Mouse (Mus musculus) hindbrain, postnatal 0 days (tissue): ENCODE results near the gene Chrna1. TPM values are rescaled to one million over a fixed set of nuclear protein-coding genes. Genes with fewer than 3 reads are reported as not detected.
A peak's percentile ranks its signal among the peaks of the same experiment; 100 is the strongest.

Source experiments
- ATAC-seq: fragments of 200-750 bp; cut with Nextera tagmentation; 2 replicates; pipeline ENCODE4 v1.8.0; 2017; ENCODE audit warnings: mild to moderate bottlenecking, moderate TSS enrichment, moderate library complexity
- DNase-seq: peaks from one replicate; pipeline ENCODE4 v3.0.0-alpha.2; 2015; ENCODE audit warnings: low spot score
- H3K27ac ChIP-seq: fragments of 300-500 bp; sonication (generic); 2 replicates; pipeline ENCODE4 v1.5.1; 2014; ENCODE audit warnings: mild to moderate bottlenecking
- H3K27me3 ChIP-seq: fragments of 300-500 bp; sonication (generic); 2 replicates; pipeline ENCODE4 v1.6.1; 2014; ENCODE audit warnings: low read length, mixed read lengths; ENCODE audit not compliant: insufficient read depth
- H3K36me3 ChIP-seq: fragments of 300-500 bp; sonication (generic); 2 replicates; pipeline ENCODE4 v1.6.1; 2014; ENCODE audit warnings: low read length, mixed read lengths; ENCODE audit not compliant: insufficient read depth
- H3K4me1 ChIP-seq: fragments of 300-500 bp; sonication (generic); 2 replicates; pipeline ENCODE4 v1.6.1; 2014; ENCODE audit warnings: antibody characterized with exemption, low read length, mixed read lengths; ENCODE audit not compliant: insufficient read depth
- H3K4me2 ChIP-seq: fragments of 300-500 bp; sonication (generic); 2 replicates; pipeline ENCODE4 v1.6.1; 2014; ENCODE audit warnings: low read depth, mild to moderate bottlenecking, low read length, moderate library complexity, mixed read lengths
- H3K4me3 ChIP-seq: fragments of 300-500 bp; sonication (generic); 2 replicates; pipeline ENCODE4 v1.5.1; 2014; ENCODE audit warnings: low read length
- H3K9ac ChIP-seq: fragments of 300-500 bp; sonication (generic); replicated peaks from 2 replicates; pipeline ENCODE4 v1.6.1; 2014; ENCODE audit warnings: mild to moderate bottlenecking, low read length, moderate library complexity, mixed read lengths
- H3K9me3 ChIP-seq: fragments of 300-500 bp; sonication (generic); 2 replicates; pipeline ENCODE4 v1.6.1; 2016; ENCODE audit warnings: low read length, mixed read lengths
- CTCF ChIP-seq: IDR thresholded peaks from 2 replicates; pipeline ENCODE4 v1.5.1; 2016; ENCODE audit warnings: antibody characterized with exemption, control low read depth, low read depth
- WGBS: fragments of 180-500 bp; shearing (Covaris S2); extraction: QIAGEN DNeasy Blood & Tissue Kit; methylation state at CpG from one replicate; pipeline ENCODE4 v1.1.7; 2014; 5-methylcytosine and 5-hydroxymethylcytosine counted together
- polyA plus RNA-seq: library from polyadenylated mRNA; unstranded; fragments of >200 nt; fragmentation: Nextera tagmentation; extraction: Ambion mirVana; gene quantifications from 2 replicates; pipeline ENCODE4 v1.2.1, GENCODE M21; 2015
- total RNA-seq: library from RNA; depleted of rRNA; stranded (reverse); fragments of >200 nt; gene quantifications from 2 replicates; pipeline ENCODE4 v1.2.3, GENCODE M21; 2014

Chrna1 gene
- total and polyA plus RNA-seq, 2 experiments from 2014 or later = 0.15 TPM; not detected in 1

GRCm38 (mm10) chr2:73592231-73593100, 12.3 kb upstream of the Chrna1 start:
- Histone ChIP-seq H3K27me3 (no peaks in the 10 kb centered on the region), H3K9me3 (no peaks in the 10 kb centered on the region), H3K36me3 (no peaks in the 10 kb centered on the region), H3K4me2 (no peak overlapping the region), H3K4me3 (no peak overlapping the region), H3K4me1 (0 out of 2 replicates have a peak, but pooled peaks cover 8% of the 10 kb centered on the region), H3K27ac (no peak overlapping the region), H3K9ac (no peak overlapping the region)
- no peak for ATAC-seq
- TF ChIP-seq CTCF = no peak
- DNase-seq = no peak
- 78% methylated on average over 14 of the region's 14 CpGs for WGBS

- Histone ChIP-seq H3K27ac (no peak overlapping the region), H3K9ac (no peak overlapping the region), H3K9me3 (no peaks in the 10 kb centered on the region), H3K4me1 (0 out of 2 replicates have a peak, but pooled peaks cover 8% of the 10 kb centered on the region), H3K27me3 (no peaks in the 10 kb centered on the region), H3K36me3 (no peaks in the 10 kb centered on the region), H3K4me2 (no peak overlapping the region), H3K4me3 (no peak overlapping the region)
- ATAC-seq (no peak), DNase-seq (no peak)
- WGBS = 55% methylated on average over 6 of the region's 6 CpGs
- TF ChIP-seq CTCF = no peak
Measured at GRCm38 (mm10) chr2:73591246-73591645, 11.1 kb upstream of the Chrna1 start.

DNA sequence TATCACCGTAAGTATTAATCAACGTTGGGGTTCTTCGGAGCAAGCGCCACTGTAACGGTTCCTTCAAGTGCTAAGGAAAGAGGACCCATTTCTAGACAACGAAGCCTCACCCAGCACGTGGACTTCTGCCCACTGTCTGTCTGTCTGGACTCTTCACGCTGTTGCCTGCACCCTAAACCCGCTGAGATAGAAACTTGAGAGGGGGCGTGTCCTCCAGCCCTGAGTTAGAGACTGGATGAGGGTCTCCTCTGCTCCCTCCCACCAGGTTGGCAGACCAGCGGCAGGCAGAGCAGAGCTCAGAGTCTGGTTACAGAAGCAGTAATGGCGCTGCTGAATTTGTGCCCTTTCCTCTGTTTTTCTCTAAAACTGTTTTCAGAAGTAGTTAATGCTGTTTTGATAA, 10.0 kb upstream of the Chrna1 start:
- H3K4me1 ChIP-seq = peaks cover 8% of the 10 kb centered on the region; the same call in 1 of the 2 replicates
- H3K27me3 ChIP-seq = no peaks in the 10 kb centered on the region
- TF ChIP-seq CTCF = no peak
- no peak overlapping the region for H3K27ac ChIP-seq
- H3K9ac ChIP-seq = no peak overlapping the region
- DNase-seq = peak; percentile 53
- H3K9me3 ChIP-seq = no peaks in the 10 kb centered on the region
- H3K4me3 ChIP-seq = peak overlapping the region; percentile 14
- 15% methylated on average over 12 of the region's 12 CpGs for WGBS
- H3K4me2 ChIP-seq = peak overlapping the region; percentile 52
- no peaks in the 10 kb centered on the region for H3K36me3 ChIP-seq
- ATAC-seq = no peak

- DNase-seq (no peak), ATAC-seq (no peak)
- Histone ChIP-seq H3K36me3 (no peaks in the 10 kb centered on the region), H3K4me3 (no peak overlapping the region), H3K9me3 (no peaks in the 10 kb centered on the region), H3K27ac (no peak overlapping the region), H3K27me3 (no peaks in the 10 kb centered on the region), H3K4me2 (no peak overlapping the region), H3K9ac (no peak overlapping the region), H3K4me1 (peaks cover 8% of the 10 kb centered on the region; the same call in 1 of the 2 replicates)
- no peak for TF ChIP-seq CTCF
- WGBS = 48% methylated on average over 2 of the region's 2 CpGs
Measured at GRCm38 (mm10) chr2:73588951-73589350, 8.8 kb upstream of the Chrna1 start.

GRCm38 (mm10) chr2:73587109-73587506, 7.0 kb upstream of the Chrna1 start:
- Histone ChIP-seq H3K27me3 (no peaks in the 10 kb centered on the region), H3K9ac (no peak overlapping the region), H3K4me1 (peaks cover 8% of the 10 kb centered on the region; the same call in 1 of the 2 replicates), H3K4me3 (no peak overlapping the region), H3K36me3 (no peaks in the 10 kb centered on the region), H3K27ac (no peak overlapping the region), H3K4me2 (no peak overlapping the region), H3K9me3 (no peaks in the 10 kb centered on the region)
- ATAC-seq (no peak), DNase-seq (no peak)
- WGBS = 57% methylated on average over 4 of the region's 4 CpGs
- no peak for TF ChIP-seq CTCF

- peaks cover 8% of the 10 kb centered on the region; the same call in 1 of the 2 replicates for H3K4me1 ChIP-seq
- DNase-seq = peak; percentile 35
- no peaks in the 10 kb centered on the region for H3K27me3 ChIP-seq
- no peak overlapping the region for H3K4me3 ChIP-seq
- no peak overlapping the region for H3K9ac ChIP-seq
- no peak overlapping the region for H3K4me2 ChIP-seq
- TF ChIP-seq CTCF = no peak
- 32% methylated on average over 10 of the region's 10 CpGs for WGBS
- ATAC-seq = no peak
- H3K27ac ChIP-seq = no peak overlapping the region
- H3K36me3 ChIP-seq = no peaks in the 10 kb centered on the region
- no peaks in the 10 kb centered on the region for H3K9me3 ChIP-seq
Measured at GRCm38 (mm10) chr2:73586392-73587108, 6.4 kb upstream of the Chrna1 start.
